Mouse (Mus musculus): ENCODE measurements around the gene Il18. TPM values are rescaled to one million over a fixed set of nuclear protein-coding genes. Genes with fewer than 3 reads are reported as not detected.

Gene Il18
- polyA plus RNA-seq, 1 experiment from 2014 or later: 6.6 TPM

- no peak overlapping the region for H3K27ac ChIP-seq
- no peak for ATAC-seq (ENCODE audit: insufficient number of reproducible peaks, low FRiP score, low TSS enrichment, low read depth)
- H3K4me2 ChIP-seq: no peak overlapping the region
- H3K27me3 ChIP-seq: no peaks in the 10 kb centered on the region
- 86% methylated on average over 9 of the region's 9 CpGs for WGBS
- H3K4me3 ChIP-seq: no peak overlapping the region
- peaks cover 30% of the 10 kb centered on the region for H3K36me3 ChIP-seq
- H3K9me3 ChIP-seq: no peaks in the 10 kb centered on the region
- no peak overlapping the region for H3K9ac ChIP-seq
- no peaks in the 10 kb centered on the region for H3K4me1 ChIP-seq
Measured at GRCm38 (mm10) chr9:50592955-50593354, 38.3 kb downstream of the Il18 start.

- Histone ChIP-seq H3K27ac (no peak overlapping the region), H3K4me2 (no peak overlapping the region), H3K9me3 (no peaks in the 10 kb centered on the region), H3K27me3 (no peaks in the 10 kb centered on the region), H3K4me3 (no peak overlapping the region), H3K4me1 (no peaks in the 10 kb centered on the region), H3K9ac (no peak overlapping the region), H3K36me3 (peaks cover 36% of the 10 kb centered on the region)
- WGBS: 100% methylated on average over 3 of the region's 3 CpGs
- ATAC-seq (ENCODE audit: insufficient number of reproducible peaks, low FRiP score, low TSS enrichment, low read depth): no peak
Measured at GRCm38 (mm10) chr9:50593544-50593943, 38.9 kb downstream of the Il18 start.

DNA sequence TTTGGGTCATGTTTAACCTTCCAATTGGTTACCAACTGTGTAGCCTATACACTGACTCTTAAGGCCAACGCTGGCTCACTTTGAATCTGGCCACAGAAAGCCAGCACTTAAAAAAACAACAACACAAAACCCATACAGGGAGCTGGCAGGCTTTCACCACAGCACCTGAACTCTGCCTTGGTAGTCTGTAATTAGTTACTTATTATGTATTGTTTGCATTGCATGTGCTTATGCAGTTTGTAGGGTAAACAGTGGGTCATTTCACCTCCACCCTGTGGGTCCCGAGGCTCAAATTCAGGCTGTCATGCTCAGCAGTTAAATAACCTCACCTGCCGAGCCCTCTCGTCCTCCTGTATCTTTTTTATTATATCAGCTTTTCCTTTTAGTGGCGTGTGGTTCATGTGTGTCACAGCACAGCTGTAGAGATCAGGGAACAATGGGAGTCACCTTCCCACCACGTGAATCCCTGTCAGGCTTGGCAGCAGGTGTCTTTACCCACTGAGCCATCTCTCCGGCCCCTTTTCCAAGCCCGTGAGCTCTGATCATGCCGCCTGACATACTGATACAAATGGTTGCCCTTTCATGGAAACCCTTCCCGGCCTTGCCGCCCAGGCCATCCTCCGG lies 40.3 kb downstream of the Il18 start:
- H3K9ac ChIP-seq: no peak overlapping the region
- no peaks in the 10 kb centered on the region for H3K9me3 ChIP-seq
- H3K4me3 ChIP-seq: no peak overlapping the region
- H3K4me1 ChIP-seq: no peaks in the 10 kb centered on the region
- 77% methylated on average over 12 of the region's 12 CpGs for WGBS
- H3K4me2 ChIP-seq: no peak overlapping the region
- H3K27ac ChIP-seq: no peak overlapping the region
- no peak for ATAC-seq (ENCODE audit: insufficient number of reproducible peaks, low FRiP score, low TSS enrichment, low read depth)
- H3K27me3 ChIP-seq: no peaks in the 10 kb centered on the region
- H3K36me3 ChIP-seq: peaks cover 48% of the 10 kb centered on the region

- Histone ChIP-seq H3K9me3 (no peaks in the 10 kb centered on the region), H3K27ac (no peak overlapping the region), H3K27me3 (no peaks in the 10 kb centered on the region), H3K4me3 (no peak overlapping the region), H3K9ac (no peak overlapping the region), H3K4me2 (no peak overlapping the region), H3K4me1 (peaks cover 1% of the 10 kb centered on the region), H3K36me3 (peaks cover 56% of the 10 kb centered on the region)
- WGBS: 97% methylated on average over 8 of the region's 8 CpGs
- ATAC-seq (ENCODE audit: insufficient number of reproducible peaks, low FRiP score, low TSS enrichment, low read depth): no peak
Measured at GRCm38 (mm10) chr9:50596973-50597372, 42.3 kb downstream of the Il18 start.

- Histone ChIP-seq H3K4me2 (no peak overlapping the region), H3K4me3 (no peak overlapping the region), H3K9me3 (no peaks in the 10 kb centered on the region), H3K9ac (no peak overlapping the region), H3K4me1 (peaks cover 19% of the 10 kb centered on the region), H3K27ac (no peak overlapping the region), H3K27me3 (no peaks in the 10 kb centered on the region), H3K36me3 (peaks cover 46% of the 10 kb centered on the region)
- WGBS: 92% methylated on average over 6 of the region's 6 CpGs
- no peak for ATAC-seq (ENCODE audit: insufficient number of reproducible peaks, low FRiP score, low TSS enrichment, low read depth)
Measured at GRCm38 (mm10) chr9:50601536-50601935, 46.9 kb downstream of the Il18 start.

GRCm38 (mm10) chr9:50602055-50602845 lies 47.6 kb downstream of the Il18 start:
- H3K4me2 ChIP-seq: peak overlapping the region; percentile 67
- H3K27ac ChIP-seq: no peak overlapping the region
- 84% methylated on average over 7 of the region's 7 CpGs for WGBS
- ATAC-seq (ENCODE audit: insufficient number of reproducible peaks, low FRiP score, low TSS enrichment, low read depth): no peak
- H3K27me3 ChIP-seq: no peaks in the 10 kb centered on the region
- H3K4me1 ChIP-seq: peaks cover 19% of the 10 kb centered on the region
- peak overlapping the region; percentile 11; the same call in 1 of the 2 replicates for H3K9ac ChIP-seq
- H3K36me3 ChIP-seq: peaks cover 43% of the 10 kb centered on the region
- H3K4me3 ChIP-seq: peak overlapping the region; percentile 85
- no peaks in the 10 kb centered on the region for H3K9me3 ChIP-seq

DNA sequence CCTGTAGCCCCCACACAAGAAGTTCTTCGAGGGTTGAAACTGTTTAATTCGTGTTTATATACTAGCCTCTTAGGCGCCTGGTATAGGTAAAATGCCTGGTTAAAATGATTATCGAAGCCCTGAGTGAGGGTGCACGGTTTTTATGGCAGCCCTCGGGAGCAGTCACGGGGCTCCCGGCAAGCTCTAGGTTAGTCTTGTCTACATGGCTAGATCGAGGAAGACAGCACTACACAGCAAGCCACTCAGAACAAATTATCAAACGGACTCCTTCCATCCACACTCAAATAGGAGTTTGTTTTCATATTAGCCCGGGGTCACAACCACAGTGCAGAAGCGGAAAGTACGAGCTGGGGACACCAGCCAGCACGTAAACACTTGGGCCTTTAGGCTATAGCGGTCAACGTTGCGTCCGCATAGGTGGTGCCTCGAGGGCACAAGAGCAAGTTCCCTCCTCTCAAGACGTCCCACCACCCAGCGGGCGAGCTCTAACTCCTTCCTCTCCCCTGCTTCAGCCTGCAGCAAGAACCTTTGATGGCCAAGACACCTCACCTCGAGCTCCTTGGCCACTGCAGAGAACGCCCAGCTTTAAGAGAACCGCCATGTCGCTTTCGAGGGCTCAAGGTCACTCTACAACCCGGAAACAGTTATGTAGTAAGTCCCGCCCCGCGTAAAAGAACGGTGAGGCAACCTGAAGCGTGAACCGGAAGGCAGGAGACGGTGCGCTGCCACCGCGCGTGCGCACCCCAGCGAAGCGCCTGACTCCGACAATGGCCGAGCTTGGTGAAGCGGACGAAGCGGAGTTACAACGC lies 48.8 kb downstream of the Il18 start, which contains the start of the genes Sdhd and Timm8b:
Gene Sdhd (minus strand): TSS at position 624 of the 809 bp plus-strand sequence.
Gene Timm8b (plus strand): TSS at position 722 of the 809 bp plus-strand sequence.
- no peaks in the 10 kb centered on the region for H3K27me3 ChIP-seq
- peak within 1 kb of the TSS; percentile 85 for H3K4me3 ChIP-seq
- peak within 1 kb of the TSS; percentile 67 for H3K4me2 ChIP-seq
- peaks cover 43% of the 10 kb centered on the region for H3K36me3 ChIP-seq
- peaks cover 19% of the 10 kb centered on the region for H3K4me1 ChIP-seq
- H3K9ac ChIP-seq: peak within 1 kb of the TSS; percentile 87
- ATAC-seq (ENCODE audit: insufficient number of reproducible peaks, low FRiP score, low TSS enrichment, low read depth): peak; percentile 94
- no peaks in the 10 kb centered on the region for H3K9me3 ChIP-seq
- under 1% methylated on average over 48 of the region's 48 CpGs for WGBS
- H3K27ac ChIP-seq: peak within 1 kb of the TSS; percentile 87

GRCm38 (mm10) chr9:50603998-50604324 lies 49.3 kb downstream of the Il18 start:
- 0% methylated on average over 24 of the region's 24 CpGs for WGBS
- Histone ChIP-seq H3K4me3 (peak overlapping the region; percentile 85), H3K27me3 (no peaks in the 10 kb centered on the region), H3K27ac (peak overlapping the region; percentile 87), H3K4me2 (peak overlapping the region; percentile 67), H3K9me3 (no peaks in the 10 kb centered on the region), H3K4me1 (peaks cover 19% of the 10 kb centered on the region), H3K36me3 (peaks cover 42% of the 10 kb centered on the region), H3K9ac (peak overlapping the region; percentile 87)
- peak; percentile 75; the same call in 1 of the 2 replicates for ATAC-seq (ENCODE audit: insufficient number of reproducible peaks, low FRiP score, low TSS enrichment, low read depth)

DNA sequence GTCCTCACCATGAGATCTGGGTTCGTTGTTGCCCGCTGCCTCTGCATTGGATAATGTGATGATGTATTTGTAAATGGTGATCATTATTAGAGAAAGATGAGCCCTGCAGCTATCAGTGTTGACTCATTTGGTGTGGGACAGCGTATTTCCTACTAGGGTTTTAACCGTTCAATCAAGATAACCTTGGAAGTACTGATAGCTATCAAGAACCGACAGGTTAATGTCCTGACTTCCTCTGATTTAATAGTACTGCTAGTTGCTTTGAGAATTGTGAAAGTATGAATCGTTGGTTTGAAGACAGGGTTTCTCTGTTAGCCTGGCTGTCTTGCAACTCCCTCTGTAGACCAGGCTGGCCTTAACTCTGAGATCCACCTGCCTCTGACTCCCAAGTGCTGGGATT lies 49.7 kb downstream of the Il18 start:
- no peak for ATAC-seq (ENCODE audit: insufficient number of reproducible peaks, low FRiP score, low TSS enrichment, low read depth)
- peak overlapping the region; percentile 87 for H3K27ac ChIP-seq
- H3K27me3 ChIP-seq: no peaks in the 10 kb centered on the region
- H3K4me3 ChIP-seq: peak overlapping the region; percentile 85
- peaks cover 19% of the 10 kb centered on the region for H3K4me1 ChIP-seq
- peak overlapping the region; percentile 87 for H3K9ac ChIP-seq
- peak overlapping the region; percentile 67 for H3K4me2 ChIP-seq
- WGBS: 2% methylated on average over 6 of the region's 6 CpGs
- no peaks in the 10 kb centered on the region for H3K9me3 ChIP-seq
- H3K36me3 ChIP-seq: peaks cover 41% of the 10 kb centered on the region

- H3K4me2 ChIP-seq: no peak overlapping the region
- peaks cover 8% of the 10 kb centered on the region for H3K4me1 ChIP-seq
- H3K4me3 ChIP-seq: no peak overlapping the region
- WGBS: 77% methylated on average over 4 of the region's 4 CpGs
- no peak overlapping the region for H3K9ac ChIP-seq
- peaks cover 72% of the 10 kb centered on the region for H3K36me3 ChIP-seq
- no peak overlapping the region for H3K27ac ChIP-seq
- ATAC-seq (ENCODE audit: insufficient number of reproducible peaks, low FRiP score, low TSS enrichment, low read depth): no peak
- H3K9me3 ChIP-seq: no peaks in the 10 kb centered on the region
- no peaks in the 10 kb centered on the region for H3K27me3 ChIP-seq
Measured at GRCm38 (mm10) chr9:50612115-50612514, 57.5 kb downstream of the Il18 start.

DNA sequence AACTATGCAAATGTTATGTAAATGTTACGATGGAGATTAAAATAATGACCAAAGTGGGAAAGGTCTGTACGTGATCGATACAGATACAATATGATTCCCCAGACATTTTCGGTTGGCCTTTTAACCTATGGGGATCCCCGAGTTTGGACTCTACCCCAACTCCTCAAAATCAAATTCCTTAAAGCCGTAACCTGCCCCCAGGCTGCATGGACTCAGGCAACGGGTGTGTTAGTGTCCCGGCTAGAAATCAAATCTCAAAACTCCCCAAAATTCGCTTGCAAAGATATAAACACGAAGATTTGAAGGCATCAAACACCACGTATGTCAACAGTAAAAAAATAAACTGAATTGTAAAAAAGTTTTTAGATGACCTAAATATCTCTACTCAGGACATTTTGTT lies 61.5 kb downstream of the Il18 start:
- Histone ChIP-seq H3K4me1 (peaks cover 11% of the 10 kb centered on the region), H3K27ac (peak overlapping the region; percentile 96; the same call in 1 of the 2 replicates), H3K27me3 (no peaks in the 10 kb centered on the region), H3K4me2 (peak overlapping the region; percentile 59), H3K9ac (peak overlapping the region; percentile 99), H3K36me3 (peaks cover 37% of the 10 kb centered on the region), H3K9me3 (no peaks in the 10 kb centered on the region), H3K4me3 (peak overlapping the region; percentile 100)
- ATAC-seq (ENCODE audit: insufficient number of reproducible peaks, low FRiP score, low TSS enrichment, low read depth): no peak
- 31% methylated on average over 11 of the region's 11 CpGs for WGBS
